Comparison of ENCODE assay signal across 14 mouse cellular contexts in genomic region chr8:120336909-120337555, GRCm38 (mm10).
A peak's percentile ranks its signal among the peaks of the same experiment; 100 is the strongest.
DNase-seq lines count a peak whose midpoint lies in the region; ATAC-seq lines count a peak whose summit lies in the region.
"Had no signal": no experiment of that assay in that cellular context is flagged by ENCODE, and none has a peak within 500 bp of the region (broad histone marks: within the 10 kb centered on the region; RNA-seq: fewer than 3 reads in every experiment).

No protein-coding gene starts in this region.

- H3K4me2 ChIP-seq in forebrain, embryonic 11.5 days (ENCODE audit: low read depth, low read length, severe bottlenecking) = no peak overlapping the region
- H3K4me2 ChIP-seq in forebrain, embryonic 16.5 days (ENCODE audit: low read length) = no peak overlapping the region
- no peak overlapping the region for H3K4me2 ChIP-seq in neural tube, embryonic 13.5 days
- H3K4me2 ChIP-seq in neural tube, embryonic 15.5 days = no peak overlapping the region
- no peak overlapping the region for H3K4me2 ChIP-seq in midbrain, embryonic 14.5 days (ENCODE audit: low read length)
- H3K4me2 ChIP-seq: heart, embryonic 11.5 days; stomach, embryonic 15.5 days had no signal

- 32% methylated on average over 5 of the region's 5 CpGs for WGBS in forebrain, embryonic 11.5 days
- WGBS in forebrain, embryonic 16.5 days = 45% methylated on average over 5 of the region's 5 CpGs
- 59% methylated on average over 5 of the region's 5 CpGs for WGBS in neural tube, embryonic 13.5 days
- 64% methylated on average over 5 of the region's 5 CpGs for whole genome bisulfite sequencing in neural tube, embryonic 15.5 days
- WGBS in midbrain, embryonic 14.5 days = 42% methylated on average over 5 of the region's 5 CpGs

- no peaks in the 10 kb centered on the region; the same call in 1 of the 2 replicates for H3K27me3 ChIP-seq in forebrain, embryonic 11.5 days (ENCODE audit: control insufficient read depth, insufficient read depth, low read length)
- H3K27me3 ChIP-seq in forebrain, embryonic 16.5 days (replicated peaks; ENCODE audit: control insufficient read depth, insufficient read depth, low read length) = no peaks in the 10 kb centered on the region
- no peaks in the 10 kb centered on the region for H3K27me3 ChIP-seq in neural tube, embryonic 13.5 days
- H3K27me3 ChIP-seq in neural tube, embryonic 15.5 days (replicated peaks) = no peaks in the 10 kb centered on the region
- no peaks in the 10 kb centered on the region for H3K27me3 ChIP-seq in midbrain, embryonic 14.5 days (ENCODE audit: control insufficient read depth, insufficient read depth, low read length)
- H3K27me3 ChIP-seq: stomach, embryonic 15.5 days had no signal

- no peak for DNase-seq in forebrain, embryonic 11.5 days (ENCODE audit: low spot score)
- peak; percentile 70 for DNase-seq in midbrain, embryonic 14.5 days
- no peak for DNase-seq in gastrocnemius, postnatal 36 days
- DNase-seq in kidney, postnatal 10 days = no peak
- DNase-seq: kidney, postnatal 25 days; right cerebral cortex, postnatal 4 days had no signal

- intact Hi-C loops in gastrocnemius, postnatal 36 days (cut with DNase I) = no loop called here

- H3K36me3 ChIP-seq in forebrain, embryonic 11.5 days (ENCODE audit: control insufficient read depth, insufficient read depth, low read length) = no peaks in the 10 kb centered on the region
- no peaks in the 10 kb centered on the region for H3K36me3 ChIP-seq in forebrain, embryonic 16.5 days (ENCODE audit: control insufficient read depth, insufficient read depth)
- no peaks in the 10 kb centered on the region for H3K36me3 ChIP-seq in neural tube, embryonic 13.5 days
- H3K36me3 ChIP-seq in neural tube, embryonic 15.5 days = no peaks in the 10 kb centered on the region
- no peaks in the 10 kb centered on the region for H3K36me3 ChIP-seq in midbrain, embryonic 14.5 days (ENCODE audit: control insufficient read depth, insufficient read depth, low read length)
- H3K36me3 ChIP-seq: stomach, embryonic 15.5 days had no signal

- peak overlapping the region; percentile 64 for H3K27ac ChIP-seq in forebrain, embryonic 11.5 days (ENCODE audit: low read depth, low read length)
- no peak overlapping the region for H3K27ac ChIP-seq in forebrain, embryonic 16.5 days (ENCODE audit: low read length)
- H3K27ac ChIP-seq in neural tube, embryonic 13.5 days (replicated peaks) = peak overlapping the region; percentile 95
- no peak overlapping the region for H3K27ac ChIP-seq in neural tube, embryonic 15.5 days (replicated peaks)
- H3K27ac ChIP-seq in midbrain, embryonic 14.5 days (replicated peaks; ENCODE audit: low read depth, low read length) = peak overlapping the region; percentile 92
- H3K27ac ChIP-seq: left cerebral cortex, adult 2 months; macrophage; stomach, embryonic 15.5 days had no signal

- H3K9ac ChIP-seq in forebrain, embryonic 11.5 days (ENCODE audit: low read length) = peak overlapping the region; percentile 32; the same call in 1 of the 2 replicates
- H3K9ac ChIP-seq in forebrain, embryonic 16.5 days (replicated peaks; ENCODE audit: low read depth, low read length) = no peak overlapping the region
- H3K9ac ChIP-seq in neural tube, embryonic 13.5 days = no peak overlapping the region
- H3K9ac ChIP-seq in neural tube, embryonic 15.5 days (replicated peaks) = no peak overlapping the region
- no peak overlapping the region for H3K9ac ChIP-seq in midbrain, embryonic 14.5 days (replicated peaks; ENCODE audit: low read length)
- H3K9ac ChIP-seq: stomach, embryonic 15.5 days had no signal

- ATAC-seq in forebrain, embryonic 11.5 days (replicated peaks; ENCODE audit: low FRiP score) = no peak
- ATAC-seq in forebrain, embryonic 16.5 days = no peak
- ATAC-seq in neural tube, embryonic 13.5 days (ENCODE audit: low read depth) = no peak
- no peak for ATAC-seq in neural tube, embryonic 15.5 days (ENCODE audit: low FRiP score)
- 0 out of 2 replicates have a peak, but pooled peaks have one; percentile 4 for ATAC-seq in common myeloid progenitor, adult 5-6 weeks (replicated peaks; ENCODE audit: low read depth, poor library complexity, severe bottlenecking)
- no peak for ATAC-seq in midbrain, embryonic 14.5 days (ENCODE audit: low FRiP score, low TSS enrichment)

- H3K4me1 ChIP-seq in forebrain, embryonic 11.5 days (replicated peaks; ENCODE audit: control insufficient read depth, insufficient read depth, low read length) = peaks cover 43% of the 10 kb centered on the region
- H3K4me1 ChIP-seq in forebrain, embryonic 16.5 days (replicated peaks; ENCODE audit: control insufficient read depth, insufficient read depth, low read length) = peaks cover 38% of the 10 kb centered on the region
- H3K4me1 ChIP-seq in neural tube, embryonic 13.5 days (replicated peaks) = peaks cover 73% of the 10 kb centered on the region
- H3K4me1 ChIP-seq in neural tube, embryonic 15.5 days = peaks cover 42% of the 10 kb centered on the region
- H3K4me1 ChIP-seq in midbrain, embryonic 14.5 days (ENCODE audit: control insufficient read depth, insufficient read depth, low read length) = peaks cover 43% of the 10 kb centered on the region

- H3K4me3 ChIP-seq in forebrain, embryonic 11.5 days (ENCODE audit: low read depth, low read length) = no peak overlapping the region
- H3K4me3 ChIP-seq in forebrain, embryonic 16.5 days (replicated peaks; ENCODE audit: low read length) = no peak overlapping the region
- no peak overlapping the region for H3K4me3 ChIP-seq in neural tube, embryonic 13.5 days
- H3K4me3 ChIP-seq in neural tube, embryonic 15.5 days (replicated peaks) = no peak overlapping the region
- H3K4me3 ChIP-seq in midbrain, embryonic 14.5 days (replicated peaks; ENCODE audit: low read depth, low read length) = no peak overlapping the region
- H3K4me3 ChIP-seq: left cerebral cortex, adult 2 months; stomach, embryonic 15.5 days had no signal

- peaks cover 3% of the 10 kb centered on the region; the same call in 1 of the 2 replicates for H3K9me3 ChIP-seq in forebrain, embryonic 11.5 days (ENCODE audit: control insufficient read depth, low read length)
- no peaks in the 10 kb centered on the region for H3K9me3 ChIP-seq in forebrain, embryonic 16.5 days (ENCODE audit: control insufficient read depth, low read length)
- H3K9me3 ChIP-seq in neural tube, embryonic 13.5 days = no peaks in the 10 kb centered on the region
- H3K9me3 ChIP-seq in neural tube, embryonic 15.5 days (replicated peaks) = no peaks in the 10 kb centered on the region
- no peaks in the 10 kb centered on the region for H3K9me3 ChIP-seq in midbrain, embryonic 14.5 days (ENCODE audit: control insufficient read depth, low read length)
- H3K9me3 ChIP-seq: stomach, embryonic 15.5 days had no signal

Comparison
In these comparisons a context has a peak if more than half of its experiments do, and no peak if none do; other contexts are left out.
1. H3K27ac ChIP-seq: peak in forebrain, embryonic 11.5 days (single experiment), neural tube, embryonic 13.5 days (single experiment) and midbrain, embryonic 14.5 days (single experiment); none in forebrain, embryonic 16.5 days (single experiment) and neural tube, embryonic 15.5 days (single experiment).